Comparison of ENCODE assay signal across 8 mouse cellular contexts in genomic region chr17:32946716-32947115, GRCm38 (mm10). TPM values are rescaled to one million over a fixed set of nuclear protein-coding genes. Genes with fewer than 3 reads are reported as not detected.
A peak's percentile ranks its signal among the peaks of the same experiment; 100 is the strongest.
DNase-seq lines count a peak whose midpoint lies in the region; ATAC-seq and TF ChIP-seq lines count a peak whose summit lies in the region.

No protein-coding gene starts in this region.

- no peak for TF ChIP-seq POLR2A in MEL (IDR thresholded peaks at IDR 0.05; ENCODE audit: control insufficient read depth in 1 of 2, insufficient read depth in 1 of 2, low read depth in 1 of 2, low read length in 2 of 2, poor library complexity in 1 of 2)

- peak overlapping the region; percentile 69 to 79 for H3K4me3 ChIP-seq in MEL (ENCODE audit: control insufficient read depth in 1 of 2, insufficient read depth in 1 of 2, low read depth in 2 of 2, low read length in 2 of 2)
- peak overlapping the region; percentile 66 for H3K4me3 ChIP-seq in heart, postnatal 0 days (ENCODE audit: low read depth, low read length)
- peak overlapping the region; percentile 70 for H3K4me3 ChIP-seq in lung, embryonic 15.5 days

- TF ChIP-seq EP300 in MEL (IDR thresholded peaks at IDR 0.05; ENCODE audit: low read depth in 1 of 2, low read length in 2 of 2): no peak
- no peak for TF ChIP-seq EP300 in heart, postnatal 0 days (IDR thresholded peaks at IDR 0.05; ENCODE audit: low read depth)

- TF ChIP-seq CTCF in MEL (IDR thresholded peaks at IDR 0.05 in 2 of 3, conservative IDR thresholded peaks at IDR 0.05 in 1 of 3; ENCODE audit: control insufficient read depth in 1 of 3, insufficient read depth in 1 of 3, low read depth in 2 of 3, low read length in 3 of 3, poor library complexity in 1 of 3, severe bottlenecking in 1 of 3): no peak
- TF ChIP-seq CTCF in heart, postnatal 0 days (IDR thresholded peaks at IDR 0.05; ENCODE audit: low read depth): no peak

- peaks cover 0 to 5% of the 10 kb centered on the region in 2 experiments; a peak in 1 of 4 replicates for H3K4me1 ChIP-seq in MEL (ENCODE audit: control insufficient read depth in 1 of 2, insufficient read depth in 2 of 2, low read length in 2 of 2)
- H3K4me1 ChIP-seq in heart, postnatal 0 days (ENCODE audit: control insufficient read depth, insufficient read depth): peaks cover 18% of the 10 kb centered on the region
- H3K4me1 ChIP-seq in lung, embryonic 15.5 days: peaks cover 16% of the 10 kb centered on the region

- peak overlapping the region; percentile 76 for H3K9ac ChIP-seq in MEL (ENCODE audit: control insufficient read depth, low read depth, low read length, poor library complexity, severe bottlenecking)
- peak overlapping the region; percentile 68 for H3K9ac ChIP-seq in heart, postnatal 0 days (replicated peaks; ENCODE audit: low read depth, low read length)
- H3K9ac ChIP-seq in lung, embryonic 15.5 days: peak overlapping the region; percentile 70

- H3K9me3 ChIP-seq in MEL (replicated peaks; ENCODE audit: insufficient read depth, low read length): no peaks in the 10 kb centered on the region
- no peaks in the 10 kb centered on the region for H3K9me3 ChIP-seq in heart, postnatal 0 days (replicated peaks; ENCODE audit: control insufficient read depth, low read length)
- H3K9me3 ChIP-seq in lung, embryonic 15.5 days: no peaks in the 10 kb centered on the region

- peaks cover 0 to 3% of the 10 kb centered on the region in 2 experiments; a peak in 2 of 4 replicates for H3K36me3 ChIP-seq in MEL (ENCODE audit: control insufficient read depth in 1 of 2, insufficient read depth in 2 of 2, low read length in 2 of 2)
- H3K36me3 ChIP-seq in heart, postnatal 0 days (replicated peaks; ENCODE audit: control insufficient read depth, insufficient read depth, low read length): no peaks in the 10 kb centered on the region
- no peaks in the 10 kb centered on the region for H3K36me3 ChIP-seq in lung, embryonic 15.5 days

- peak overlapping the region; percentile 85 for H3K4me2 ChIP-seq in heart, postnatal 0 days (ENCODE audit: low read depth, low read length)
- H3K4me2 ChIP-seq in lung, embryonic 15.5 days: peak overlapping the region; percentile 90

- peak overlapping the region; percentile 82 for H3K27ac ChIP-seq in MEL (ENCODE audit: control insufficient read depth, low read depth, low read length)
- H3K27ac ChIP-seq in heart, postnatal 0 days (ENCODE audit: low read depth): peak overlapping the region; percentile 92
- peak overlapping the region; percentile 82 for H3K27ac ChIP-seq in lung, embryonic 15.5 days

- WGBS in heart, postnatal 0 days: 36% methylated on average over 9 of the region's 9 CpGs
- WGBS in lung, embryonic 15.5 days: 45% methylated on average over 9 of the region's 9 CpGs

- H3K79me2 ChIP-seq in MEL (ENCODE audit: control insufficient read depth, insufficient read depth, low read length, poor library complexity): no peaks in the 10 kb centered on the region

- H3K27me3 ChIP-seq in MEL (ENCODE audit: control insufficient read depth in 1 of 2, insufficient read depth in 2 of 2, low read length in 2 of 2): no peaks in the 10 kb centered on the region
- no peaks in the 10 kb centered on the region for H3K27me3 ChIP-seq in heart, postnatal 0 days (ENCODE audit: control insufficient read depth, insufficient read depth, low read length)
- no peaks in the 10 kb centered on the region for H3K27me3 ChIP-seq in lung, embryonic 15.5 days

- TF ChIP-seq RAD21 in MEL (IDR thresholded peaks at IDR 0.05; ENCODE audit: low read depth, low read length): no peak

- peak; percentile 93 for DNase-seq in heart, adult 11 months
- DNase-seq in heart, adult 8-10 months (ENCODE audit: low spot score): no peak
- no peak for DNase-seq in MEL (ENCODE audit: low read depth, low spot score)
- no peak for DNase-seq in heart, postnatal 0 days (ENCODE audit: low spot score)
- DNase-seq in urinary bladder, postnatal 36 days (ENCODE audit: low spot score in 2 of 2): no peak
- no peak for DNase-seq in adrenal gland, postnatal 10 days
- no peak for DNase-seq in frontal cortex, adult 2 months (ENCODE audit: extremely low spot score in 1 of 2, low spot score in 1 of 2)

- peak; percentile 5; the same call in 1 of the 2 replicates for ATAC-seq in heart, postnatal 0 days (ENCODE audit: insufficient read depth, low read depth)
- no peak for ATAC-seq in lung, embryonic 15.5 days (ENCODE audit: borderline replicate concordance, extremely low read depth, low FRiP score, low TSS enrichment)

TF ChIP-seq in MEL, 35 proteins besides CTCF, POLR2A, EP300 and RAD21:
- TF ChIP-seq MXI1 (IDR thresholded peaks at IDR 0.05; ENCODE audit: low read depth, low read length) (no peak), ZKSCAN1 (IDR thresholded peaks at IDR 0.05; ENCODE audit: low read depth, low read length) (no peak), E2F4 (IDR thresholded peaks at IDR 0.05; ENCODE audit: borderline replicate concordance, low read depth, low read length) (no peak), USF2 (IDR thresholded peaks at IDR 0.05; ENCODE audit: borderline replicate concordance in 1 of 2, insufficient read depth in 1 of 2, low read depth in 1 of 2, low read length in 2 of 2) (no peak), ETS1 (IDR thresholded peaks at IDR 0.05; ENCODE audit: low read depth, low read length) (no peak), ZMIZ1 (IDR thresholded peaks at IDR 0.05; ENCODE audit: low read depth, low read length) (no peak), GATA1 (IDR thresholded peaks at IDR 0.05; ENCODE audit: low read depth, low read length) (no peak), ZNF384 (IDR thresholded peaks at IDR 0.05; ENCODE audit: low read depth, low read length) (no peak), CHD1 (IDR thresholded peaks at IDR 0.05; ENCODE audit: low read depth, low read length) (no peak)

RNA-seq across cellular contexts. Expression of gene Cyp4f13, which starts 0.5 kb away (rescaled TPM):
- total RNA-seq in heart, adult 8-10 months (2022): 10 to 100 TPM in 2 of 4 experiments, 1 to 10 TPM in 2; 7.7 to 15.3 (median 9.5) TPM
- total RNA-seq in MEL (2012; rRNA removed): 5.4 and 9.7 TPM in 2 replicates
- polyA plus RNA-seq in MEL (2012; ENCODE audit: insufficient read depth in 1 of 2, insufficient read length in 2 of 2, low read depth in 1 of 2, low replicate concordance in 2 of 2, missing spikeins in 1 of 2): 10 to 100 TPM in 1 of 2 experiments, not detected in 1; 19.3 TPM
- 4.8 and 27.1 TPM in 2 replicates for total RNA-seq in heart, postnatal 0 days (2014; rRNA removed; ENCODE audit: low replicate concordance)
- 8.3 and 10.3 TPM in 2 replicates for polyA plus RNA-seq in heart, postnatal 0 days (2015; fragmentation: Nextera tagmentation; extraction: Ambion mirVana)
- polyA plus RNA-seq in lung, embryonic 15.5 days (2015; fragmentation: Nextera tagmentation; extraction: Ambion mirVana): 10.7 and 11.4 TPM in 2 replicates
- total RNA-seq in adrenal gland, postnatal 10 days (2021): 10 to 100 TPM; 41.5 to 56.3 TPM
- 36.3 and 42.6 TPM in 2 replicates for polyA plus RNA-seq in frontal cortex, adult 2 months (2012; rRNA removed)

RNA-seq across cellular contexts. Expression of gene Zfp472, which starts 18.9 kb away (rescaled TPM):
- total RNA-seq in heart, adult 8-10 months (2022): 1 to 10 TPM; 2.0 to 2.9 (median 2.4) TPM
- 9.8 and 13.4 TPM in 2 replicates for total RNA-seq in MEL (2012; rRNA removed)
- 1 to 10 TPM in 1 of 2 experiments, not detected in 1; 7.1 TPM for polyA plus RNA-seq in MEL (2012; ENCODE audit: insufficient read depth in 1 of 2, insufficient read length in 2 of 2, low read depth in 1 of 2, low replicate concordance in 2 of 2, missing spikeins in 1 of 2)
- 3.5 and 4.9 TPM in 2 replicates for total RNA-seq in heart, postnatal 0 days (2014; rRNA removed; ENCODE audit: low replicate concordance)
- polyA plus RNA-seq in heart, postnatal 0 days (2015; fragmentation: Nextera tagmentation; extraction: Ambion mirVana): 3.5 and 3.8 TPM in 2 replicates
- 10.8 and 12.6 TPM in 2 replicates for polyA plus RNA-seq in lung, embryonic 15.5 days (2015; fragmentation: Nextera tagmentation; extraction: Ambion mirVana)
- 1 to 10 TPM; 4.4 TPM for total RNA-seq in adrenal gland, postnatal 10 days (2021)
- polyA plus RNA-seq in frontal cortex, adult 2 months (2012; rRNA removed): 3.3 and 4.1 TPM in 2 replicates

RNA-seq across cellular contexts. Expression of gene Cyp4f14, which starts 29.6 kb away (rescaled TPM):
- under 1 TPM in 2 of 4 experiments, not detected in 2; 0.11 to 0.72 TPM for total RNA-seq in heart, adult 8-10 months (2022)
- total RNA-seq in MEL (2012; rRNA removed): not detected in 2 replicates
- not detected for polyA plus RNA-seq in MEL (2012; ENCODE audit: insufficient read depth in 1 of 2, insufficient read length in 2 of 2, low read depth in 1 of 2, low replicate concordance in 2 of 2, missing spikeins in 1 of 2)
- not detected in 2 replicates for total RNA-seq in heart, postnatal 0 days (2014; rRNA removed; ENCODE audit: low replicate concordance)
- not detected in 2 replicates for polyA plus RNA-seq in heart, postnatal 0 days (2015; fragmentation: Nextera tagmentation; extraction: Ambion mirVana)
- not detected in 2 replicates for polyA plus RNA-seq in lung, embryonic 15.5 days (2015; fragmentation: Nextera tagmentation; extraction: Ambion mirVana)
- total RNA-seq in adrenal gland, postnatal 10 days (2021): 1 to 10 TPM; 2.0 to 2.1 TPM
- 12.2 and 15.1 TPM in 2 replicates for polyA plus RNA-seq in frontal cortex, adult 2 months (2012; rRNA removed)

RNA-seq across cellular contexts. Expression of gene Zfp952, which starts 46.2 kb away (rescaled TPM):
- total RNA-seq in heart, adult 8-10 months (2022): 1 to 10 TPM; 7.0 to 7.4 (median 7.1) TPM
- 3.2 and 4.7 TPM in 2 replicates for total RNA-seq in MEL (2012; rRNA removed)
- 1 to 10 TPM in 1 of 2 experiments, not detected in 1; 2.9 TPM for polyA plus RNA-seq in MEL (2012; ENCODE audit: insufficient read depth in 1 of 2, insufficient read length in 2 of 2, low read depth in 1 of 2, low replicate concordance in 2 of 2, missing spikeins in 1 of 2)
- total RNA-seq in heart, postnatal 0 days (2014; rRNA removed; ENCODE audit: low replicate concordance): 1.7 and 2.7 TPM in 2 replicates
- polyA plus RNA-seq in heart, postnatal 0 days (2015; fragmentation: Nextera tagmentation; extraction: Ambion mirVana): 5.6 and 7.3 TPM in 2 replicates
- 11.4 and 11.8 TPM in 2 replicates for polyA plus RNA-seq in lung, embryonic 15.5 days (2015; fragmentation: Nextera tagmentation; extraction: Ambion mirVana)
- 1 to 10 TPM; 7.6 to 9.9 TPM for total RNA-seq in adrenal gland, postnatal 10 days (2021)
- polyA plus RNA-seq in frontal cortex, adult 2 months (2012; rRNA removed): 11.7 and 12.7 TPM in 2 replicates

RNA-seq across cellular contexts. Expression of gene Zfp870, which starts 55.3 kb away (rescaled TPM):
- total RNA-seq in heart, adult 8-10 months (2022): 1 to 10 TPM; 6.3 to 9.0 (median 7.5) TPM
- not detected in 2 replicates for total RNA-seq in MEL (2012; rRNA removed)
- polyA plus RNA-seq in MEL (2012; ENCODE audit: insufficient read depth in 1 of 2, insufficient read length in 2 of 2, low read depth in 1 of 2, low replicate concordance in 2 of 2, missing spikeins in 1 of 2): under 1 TPM in 1 of 2 experiments, not detected in 1; 0.25 TPM
- 2.4 and 5.0 TPM in 2 replicates for total RNA-seq in heart, postnatal 0 days (2014; rRNA removed; ENCODE audit: low replicate concordance)
- 5.2 and 5.9 TPM in 2 replicates for polyA plus RNA-seq in heart, postnatal 0 days (2015; fragmentation: Nextera tagmentation; extraction: Ambion mirVana)
- 7.5 and 8.2 TPM in 2 replicates for polyA plus RNA-seq in lung, embryonic 15.5 days (2015; fragmentation: Nextera tagmentation; extraction: Ambion mirVana)
- 1 to 10 TPM; 7.3 to 9.2 TPM for total RNA-seq in adrenal gland, postnatal 10 days (2021)
- 5.7 TPM in 2 replicates for polyA plus RNA-seq in frontal cortex, adult 2 months (2012; rRNA removed)
